Mouse (Mus musculus): Measurements from ENCODE around the gene Fam83f. TPM values are rescaled to one million over a fixed set of nuclear protein-coding genes. Genes with fewer than 3 reads are reported as not detected.

Gene Fam83f
- total RNA-seq, 1 experiment from 2014 or later, result 0.15 TPM

GRCm38 (mm10) chr15:80741836-80742235 is 70.2 kb downstream of the Fam83f start:
- no peak for DNase-seq

GRCm38 (mm10) chr15:80742991-80743474 is 71.4 kb downstream of the Fam83f start:
- no peak for DNase-seq

GRCm38 (mm10) chr15:80743606-80744005 is 72.0 kb downstream of the Fam83f start:
- DNase-seq, result no peak

- DNase-seq, result no peak
Observed at GRCm38 (mm10) chr15:80744667-80745422, 73.2 kb downstream of the Fam83f start.

- DNase-seq, result no peak
Observed at GRCm38 (mm10) chr15:80748979-80749378, 77.3 kb downstream of the Fam83f start.

Small RNA genes within 50 kb of the gene (microRNA-seq; reads per million reads assigned to microRNA genes)
- 0 to 0.36 reads per million in 2 experiments for gene Mir6957

Other genes with a start within 250 kb of the Fam83f start
- not detected in 2 replicates for gene Enthd1, start 106.7 kb upstream of the Fam83f start, total RNA-seq (2021)
- gene Grap2, start 99.3 kb upstream of the Fam83f start, total RNA-seq (2021), result 0.38 and 0.49 TPM in 2 replicates
- gene Tnrc6b, start 39.5 kb downstream of the Fam83f start, total RNA-seq (2021), result 75.0 and 83.4 TPM in 2 replicates